Mouse (Mus musculus) layer of hippocampus, postnatal 14 days (tissue): Measurements from ENCODE around the gene Mmp25. TPM values are rescaled to one million over a fixed set of nuclear protein-coding genes. Genes with fewer than 3 reads are reported as not detected.
A peak's percentile ranks its signal among the peaks of the same experiment; 100 is the strongest.
"Not testable (repeated sequence)": the region's sequence is repeated elsewhere in the genome, so short reads cannot be mapped to it uniquely, and the experiment has no call there.

Experiments used
- DNase-seq, 2 experiments: peaks; one replicate each; pipeline ENCODE4 v3.0.0; 2021 to 2022; ENCODE audit warnings: low spot score in 2 of 2, mixed read lengths in 1 of 2
- total RNA-seq, 2 experiments: library from RNA; stranded (reverse); gene quantifications; 2 replicates each; pipeline ENCODE4 v1.2.3; 2021

Mmp25 gene
- total RNA-seq, 2 experiments from 2014 or later: 0.85 to 0.86 TPM

GRCm38 (mm10) chr17:23601836-23602585, 43.1 kb downstream of the Mmp25 start:
- no peak for DNase-seq

GRCm38 (mm10) chr17:23600641-23601622, 44.1 kb downstream of the Mmp25 start, which contains the start of gene Zscan10:
Gene Zscan10, plus strand, starts transcription at chr17:23600856.
- DNase-seq: no peak

- no peak for DNase-seq
Measured at GRCm38 (mm10) chr17:23599605-23600063, 45.4 kb downstream of the Mmp25 start.

GRCm38 (mm10) chr17:23598582-23599552, 46.2 kb downstream of the Mmp25 start, which contains the start of gene Zfp13:
Gene Zfp13, minus strand, starts transcription at chr17:23599487.
- DNase-seq: peak; percentile 61 to 85

- DNase-seq: not testable (repeated sequence)
Measured at GRCm38 (mm10) chr17:23595139-23595538, 49.9 kb downstream of the Mmp25 start.

GRCm38 (mm10) chr17:23592926-23593300, 52.2 kb downstream of the Mmp25 start:
- no peak for DNase-seq

GRCm38 (mm10) chr17:23592208-23592925, 52.7 kb downstream of the Mmp25 start:
- DNase-seq: peak; percentile 93 to 96

GRCm38 (mm10) chr17:23587253-23587652, 57.8 kb downstream of the Mmp25 start:
- DNase-seq: no peak

GRCm38 (mm10) chr17:23585721-23586491, 59.2 kb downstream of the Mmp25 start:
- peak; percentile 80 to 85 for DNase-seq

- DNase-seq: no peak
Measured at GRCm38 (mm10) chr17:23584786-23585185, 60.3 kb downstream of the Mmp25 start.

Other genes starting within 250 kb of the Mmp25 start
- gene Vmn2r117, start 165.6 kb downstream of the Mmp25 start, total RNA-seq: not detected
- gene Zfp213, start 81.0 kb downstream of the Mmp25 start, total RNA-seq: 1 to 10 TPM; 4.6 to 6.5 TPM
- 10 to 100 TPM; 29.8 to 30.1 TPM for gene Zfp13, start 45.8 kb downstream of the Mmp25 start, total RNA-seq
- under 1 TPM in 1 of 2 experiments, not detected in 1; 0.36 TPM for gene Zscan10, start 44.4 kb downstream of the Mmp25 start, total RNA-seq
- not detected for gene Bicdl2, start 15.2 kb upstream of the Mmp25 start, total RNA-seq
- 100 to 1,000 TPM; 127 to 131 TPM for gene Hcfc1r1, start 28.3 kb upstream of the Mmp25 start, total RNA-seq
- gene Thoc6, start 28.6 kb upstream of the Mmp25 start, total RNA-seq: 10 to 100 TPM in 1 of 2 experiments, 1 to 10 TPM in 1; 9.5 to 12.2 TPM
- gene Tnfrsf12a, start 32.2 kb upstream of the Mmp25 start, total RNA-seq: 10 to 100 TPM in 1 of 2 experiments, 1 to 10 TPM in 1; 9.5 to 10.1 TPM
- gene Cldn6, start 34.0 kb upstream of the Mmp25 start, total RNA-seq: not detected
- 1 to 10 TPM in 1 of 2 experiments, under 1 TPM in 1; 0.69 to 1.1 TPM for gene Cldn9, start 38.7 kb upstream of the Mmp25 start, total RNA-seq
- gene 1520401A03Rik, start 77.5 kb upstream of the Mmp25 start, total RNA-seq: under 1 TPM; 0.14 to 0.16 TPM
- gene Pkmyt1, start 81.1 kb upstream of the Mmp25 start, total RNA-seq: 1 to 10 TPM; 3.7 to 4.0 TPM
- gene Paqr4, start 95.6 kb upstream of the Mmp25 start, total RNA-seq: 10 to 100 TPM; 49.7 to 52.8 TPM
- gene Kremen2, start 100.6 kb upstream of the Mmp25 start, total RNA-seq: under 1 TPM; 0.17 to 0.21 TPM
- 100 to 1,000 TPM; 159 to 169 TPM for gene Flywch1, start 126.3 kb upstream of the Mmp25 start, total RNA-seq
- 10 to 100 TPM; 24.5 to 25.3 TPM for gene Flywch2, start 140.8 kb upstream of the Mmp25 start, total RNA-seq
- gene Srrm2, start 145.3 kb upstream of the Mmp25 start, total RNA-seq: 100 to 1,000 TPM; 502 to 591 TPM
- 100 to 1,000 TPM; 363 to 365 TPM for gene Elob, start 183.9 kb upstream of the Mmp25 start, total RNA-seq
- not detected for gene Prss33, start 190.8 kb upstream of the Mmp25 start, total RNA-seq
- gene Prss32, start 198.6 kb upstream of the Mmp25 start, total RNA-seq: under 1 TPM in 1 of 2 experiments, not detected in 1; 0.29 TPM
- gene Prss41, start 198.9 kb upstream of the Mmp25 start, total RNA-seq: 1 to 10 TPM; 1.8 to 2.0 TPM
- gene Prss21, start 222.8 kb upstream of the Mmp25 start, total RNA-seq: not detected
- not detected for gene Dcpp1, start 235.6 kb upstream of the Mmp25 start, total RNA-seq
- gene Dcpp2, start 235.6 kb upstream of the Mmp25 start, total RNA-seq: not detected